Comparison of ENCODE assay signal across 27 mouse cellular contexts in genomic region chr3:148949796-148950195, GRCm38 (mm10). TPM values are rescaled to one million over a fixed set of nuclear protein-coding genes. Genes with fewer than 3 reads are reported as not detected.
DNase-seq lines count a peak whose midpoint lies in the region; ATAC-seq lines count a peak whose summit lies in the region.
"Had no signal": no experiment of that assay in that cellular context is flagged by ENCODE, and none has a peak within 500 bp of the region (broad histone marks: within the 10 kb centered on the region; RNA-seq: fewer than 3 reads in every experiment).

No protein-coding gene starts in this region.

- 37% methylated on average over 8 of the region's 8 CpGs for WGBS in forebrain, embryonic 15.5 days
- 72% methylated on average over 8 of the region's 8 CpGs for WGBS in forebrain, embryonic 10.5 days
- WGBS in midbrain, embryonic 13.5 days: 41% methylated on average over 8 of the region's 8 CpGs
- 47% methylated on average over 8 of the region's 8 CpGs for WGBS in midbrain, embryonic 16.5 days
- 36% methylated on average over 8 of the region's 8 CpGs for WGBS in forebrain, embryonic 16.5 days
- WGBS in neural tube, embryonic 12.5 days: 38% methylated on average over 8 of the region's 8 CpGs

- H3K36me3 ChIP-seq in forebrain, embryonic 15.5 days: no peaks in the 10 kb centered on the region
- H3K36me3 ChIP-seq in forebrain, embryonic 10.5 days (replicated peaks): peaks cover 38% of the 10 kb centered on the region
- 0 out of 2 replicates have a peak, but pooled peaks cover 7% of the 10 kb centered on the region for H3K36me3 ChIP-seq in midbrain, embryonic 13.5 days
- no peaks in the 10 kb centered on the region for H3K36me3 ChIP-seq in midbrain, embryonic 16.5 days (ENCODE audit: control insufficient read depth, insufficient read depth, low read length)
- no peaks in the 10 kb centered on the region for H3K36me3 ChIP-seq in forebrain, embryonic 16.5 days (ENCODE audit: control insufficient read depth, insufficient read depth)
- H3K36me3 ChIP-seq in neural tube, embryonic 12.5 days: 0 out of 2 replicates have a peak, but pooled peaks cover 3% of the 10 kb centered on the region
- H3K36me3 ChIP-seq: liver, embryonic 13.5 days had no signal

- H3K9me3 ChIP-seq in forebrain, embryonic 15.5 days: no peaks in the 10 kb centered on the region
- H3K9me3 ChIP-seq in forebrain, embryonic 10.5 days: no peaks in the 10 kb centered on the region
- H3K9me3 ChIP-seq in midbrain, embryonic 13.5 days: no peaks in the 10 kb centered on the region
- no peaks in the 10 kb centered on the region for H3K9me3 ChIP-seq in midbrain, embryonic 16.5 days (replicated peaks; ENCODE audit: control insufficient read depth, low read length, poor library complexity, severe bottlenecking)
- no peaks in the 10 kb centered on the region for H3K9me3 ChIP-seq in forebrain, embryonic 16.5 days (ENCODE audit: control insufficient read depth, low read length)
- H3K9me3 ChIP-seq in neural tube, embryonic 12.5 days: no peaks in the 10 kb centered on the region
- H3K9me3 ChIP-seq: limb, embryonic 15.5 days; liver, embryonic 13.5 days; megakaryocyte, embryonic 14.5 days; stomach, embryonic 15.5 days had no signal

- H3K9ac ChIP-seq in forebrain, embryonic 15.5 days (replicated peaks): no peak overlapping the region
- no peak overlapping the region for H3K9ac ChIP-seq in midbrain, embryonic 13.5 days (replicated peaks)
- no peak overlapping the region for H3K9ac ChIP-seq in midbrain, embryonic 16.5 days (ENCODE audit: low read depth, low read length)
- H3K9ac ChIP-seq in forebrain, embryonic 16.5 days (replicated peaks; ENCODE audit: low read depth, low read length): no peak overlapping the region
- H3K9ac ChIP-seq in neural tube, embryonic 12.5 days: no peak overlapping the region
- H3K9ac ChIP-seq: limb, embryonic 15.5 days; liver, embryonic 13.5 days; stomach, embryonic 15.5 days had no signal

- no peak overlapping the region for H3K4me3 ChIP-seq in forebrain, embryonic 15.5 days
- no peak overlapping the region for H3K4me3 ChIP-seq in forebrain, embryonic 10.5 days
- H3K4me3 ChIP-seq in midbrain, embryonic 13.5 days (replicated peaks): no peak overlapping the region
- H3K4me3 ChIP-seq in midbrain, embryonic 16.5 days (ENCODE audit: low read depth, low read length): no peak overlapping the region
- no peak overlapping the region for H3K4me3 ChIP-seq in forebrain, embryonic 16.5 days (replicated peaks; ENCODE audit: low read length)
- H3K4me3 ChIP-seq in neural tube, embryonic 12.5 days: no peak overlapping the region
- H3K4me3 ChIP-seq: limb, embryonic 15.5 days; liver, embryonic 13.5 days; megakaryocyte, embryonic 14.5 days; stomach, embryonic 15.5 days had no signal

- peak overlapping the region; percentile 59 for H3K27ac ChIP-seq in forebrain, embryonic 15.5 days (replicated peaks)
- H3K27ac ChIP-seq in forebrain, embryonic 10.5 days: no peak overlapping the region
- H3K27ac ChIP-seq in midbrain, embryonic 13.5 days: peak overlapping the region; percentile 11; the same call in 1 of the 2 replicates
- H3K27ac ChIP-seq in midbrain, embryonic 16.5 days (ENCODE audit: low read length): no peak overlapping the region
- H3K27ac ChIP-seq in forebrain, embryonic 16.5 days (ENCODE audit: low read length): peak overlapping the region; percentile 47; the same call in 1 of the 2 replicates
- no peak overlapping the region for H3K27ac ChIP-seq in neural tube, embryonic 12.5 days
- H3K27ac ChIP-seq: kidney, postnatal 0 days; limb, embryonic 15.5 days; liver, embryonic 13.5 days; stomach, embryonic 15.5 days had no signal

- DNase-seq in forebrain, embryonic 10.5 days (ENCODE audit: extremely low spot score, low spot score): no peak
- no peak for DNase-seq in cerebellum, adult 9-11 months
- DNase-seq in adrenal gland, adult 2 months: no peak
- DNase-seq: adrenal gland, postnatal 25 days; cerebellum, adult 18-20 months; cerebellum, postnatal 14 days; gastrocnemius, postnatal 10 days; kidney, adult 8-10 months; kidney, postnatal 4 days; layer of hippocampus, postnatal 36 days; left cerebral cortex, postnatal 4 days; liver, embryonic 13.5 days; lung, adult 18-20 months; lung, postnatal 4 days; right cerebral cortex, postnatal 25 days had no signal

- ATAC-seq in forebrain, embryonic 15.5 days (replicated peaks): peak; percentile 39; the same call in 1 of the 2 replicates
- no peak for ATAC-seq in midbrain, embryonic 13.5 days
- ATAC-seq in midbrain, embryonic 16.5 days: no peak
- peak; percentile 47; the same call in 1 of the 2 replicates for ATAC-seq in forebrain, embryonic 16.5 days
- ATAC-seq in neural tube, embryonic 12.5 days (ENCODE audit: low FRiP score, low read depth): no peak
- ATAC-seq: CD4-positive, CD25-positive, alpha-beta regulatory T cell, adult 4 months; intestine, embryonic 16.5 days; lung, postnatal 0 days had no signal

- no peaks in the 10 kb centered on the region for H3K27me3 ChIP-seq in forebrain, embryonic 15.5 days
- no peaks in the 10 kb centered on the region for H3K27me3 ChIP-seq in forebrain, embryonic 10.5 days (ENCODE audit: poor library complexity, severe bottlenecking)
- H3K27me3 ChIP-seq in midbrain, embryonic 13.5 days: no peaks in the 10 kb centered on the region
- no peaks in the 10 kb centered on the region for H3K27me3 ChIP-seq in midbrain, embryonic 16.5 days (ENCODE audit: control insufficient read depth, insufficient read depth, low read depth, low read length)
- no peaks in the 10 kb centered on the region for H3K27me3 ChIP-seq in forebrain, embryonic 16.5 days (replicated peaks; ENCODE audit: control insufficient read depth, insufficient read depth, low read length)
- no peaks in the 10 kb centered on the region for H3K27me3 ChIP-seq in neural tube, embryonic 12.5 days (replicated peaks)
- H3K27me3 ChIP-seq: limb, embryonic 15.5 days; liver, embryonic 13.5 days; megakaryocyte, embryonic 14.5 days; stomach, embryonic 15.5 days had no signal

- H3K4me1 ChIP-seq in forebrain, embryonic 15.5 days: peaks cover 40% of the 10 kb centered on the region
- H3K4me1 ChIP-seq in forebrain, embryonic 10.5 days: peaks cover 68% of the 10 kb centered on the region
- peaks cover 49% of the 10 kb centered on the region for H3K4me1 ChIP-seq in midbrain, embryonic 13.5 days (replicated peaks)
- peaks cover 33% of the 10 kb centered on the region for H3K4me1 ChIP-seq in midbrain, embryonic 16.5 days (ENCODE audit: control insufficient read depth, insufficient read depth, low read length)
- peaks cover 32% of the 10 kb centered on the region for H3K4me1 ChIP-seq in forebrain, embryonic 16.5 days (replicated peaks; ENCODE audit: control insufficient read depth, insufficient read depth, low read length)
- peaks cover 30% of the 10 kb centered on the region for H3K4me1 ChIP-seq in neural tube, embryonic 12.5 days
- H3K4me1 ChIP-seq: liver, embryonic 13.5 days; stomach, embryonic 15.5 days had no signal

- no peak overlapping the region; the same call in 1 of the 2 replicates for H3K4me2 ChIP-seq in forebrain, embryonic 15.5 days (replicated peaks)
- H3K4me2 ChIP-seq in midbrain, embryonic 13.5 days (replicated peaks): no peak overlapping the region
- H3K4me2 ChIP-seq in midbrain, embryonic 16.5 days (ENCODE audit: low read length): no peak overlapping the region
- H3K4me2 ChIP-seq in forebrain, embryonic 16.5 days (ENCODE audit: low read length): peak overlapping the region; percentile 25
- 0 out of 2 replicates have a peak overlapping the region, but pooled peaks have one; percentile 10 for H3K4me2 ChIP-seq in neural tube, embryonic 12.5 days (replicated peaks)
- H3K4me2 ChIP-seq: limb, embryonic 15.5 days; liver, embryonic 13.5 days; stomach, embryonic 15.5 days had no signal

RNA-seq across cellular contexts. Expression of gene Adgrl2, which starts 40.6 kb away (rescaled TPM):
- 99.4 and 119 TPM in 2 replicates for polyA plus RNA-seq in forebrain, embryonic 15.5 days (2015; fragmentation: Nextera tagmentation; extraction: Ambion mirVana)
- polyA plus RNA-seq in forebrain, embryonic 10.5 days (2016; fragmentation: Nextera tagmentation; extraction: Ambion mirVana): 78.1 and 81.6 TPM in 2 replicates
- polyA plus RNA-seq in midbrain, embryonic 13.5 days (2015; fragmentation: Nextera tagmentation; extraction: Ambion mirVana): 120 and 125 TPM in 2 replicates
- 117 and 119 TPM in 2 replicates for polyA plus RNA-seq in midbrain, embryonic 16.5 days (2015; fragmentation: Nextera tagmentation; extraction: Ambion mirVana)
- 132 and 139 TPM in 2 replicates for polyA plus RNA-seq in forebrain, embryonic 16.5 days (2015; fragmentation: Nextera tagmentation; extraction: Ambion mirVana)
- 100 and 102 TPM in 2 replicates for polyA plus RNA-seq in neural tube, embryonic 12.5 days (2016; fragmentation: Nextera tagmentation; extraction: Ambion mirVana)
- 10 to 100 TPM; 49.1 to 69.0 TPM for total RNA-seq in adrenal gland, adult 2 months (2021)
- 64.8 and 70.5 TPM in 2 replicates for polyA plus RNA-seq in adrenal gland, adult 2 months (2012; rRNA removed)
- polyA plus RNA-seq: CD4-positive, CD25-positive, alpha-beta regulatory T cell, adult 4 months had no signal

Comparison
In these comparisons a context has a peak if more than half of its experiments do, and no peak if none do; other contexts are left out.
1. H3K27ac ChIP-seq: peak in forebrain, embryonic 15.5 days (single experiment), midbrain, embryonic 13.5 days (single experiment) and forebrain, embryonic 16.5 days (single experiment); none in forebrain, embryonic 10.5 days (single experiment), midbrain, embryonic 16.5 days (single experiment) and neural tube, embryonic 12.5 days (single experiment).
2. H3K4me2 ChIP-seq: peak in forebrain, embryonic 16.5 days (single experiment) and neural tube, embryonic 12.5 days (single experiment); none in forebrain, embryonic 15.5 days (single experiment), midbrain, embryonic 13.5 days (single experiment) and midbrain, embryonic 16.5 days (single experiment).
3. ATAC-seq: peak in forebrain, embryonic 15.5 days (single experiment) and forebrain, embryonic 16.5 days (single experiment); none in midbrain, embryonic 13.5 days (single experiment), midbrain, embryonic 16.5 days (single experiment) and neural tube, embryonic 12.5 days (single experiment).